Mouse (Mus musculus) megakaryocyte, embryonic 14.5 days (primary cell): ENCODE measurements around the gene Nav1.

Experiments used
- FLI1 ChIP-seq: IDR thresholded peaks from 2 replicates; pipeline ENCODE4 v1.6.1; 2012; ENCODE audit warnings: low read length, inconsistent platforms, mixed read lengths
- GATA1 ChIP-seq: IDR thresholded peaks from 3 replicates; pipeline ENCODE4 v1.6.1; 2012; ENCODE audit warnings: mixed read lengths, low read length, inconsistent platforms, borderline replicate concordance

DNA sequence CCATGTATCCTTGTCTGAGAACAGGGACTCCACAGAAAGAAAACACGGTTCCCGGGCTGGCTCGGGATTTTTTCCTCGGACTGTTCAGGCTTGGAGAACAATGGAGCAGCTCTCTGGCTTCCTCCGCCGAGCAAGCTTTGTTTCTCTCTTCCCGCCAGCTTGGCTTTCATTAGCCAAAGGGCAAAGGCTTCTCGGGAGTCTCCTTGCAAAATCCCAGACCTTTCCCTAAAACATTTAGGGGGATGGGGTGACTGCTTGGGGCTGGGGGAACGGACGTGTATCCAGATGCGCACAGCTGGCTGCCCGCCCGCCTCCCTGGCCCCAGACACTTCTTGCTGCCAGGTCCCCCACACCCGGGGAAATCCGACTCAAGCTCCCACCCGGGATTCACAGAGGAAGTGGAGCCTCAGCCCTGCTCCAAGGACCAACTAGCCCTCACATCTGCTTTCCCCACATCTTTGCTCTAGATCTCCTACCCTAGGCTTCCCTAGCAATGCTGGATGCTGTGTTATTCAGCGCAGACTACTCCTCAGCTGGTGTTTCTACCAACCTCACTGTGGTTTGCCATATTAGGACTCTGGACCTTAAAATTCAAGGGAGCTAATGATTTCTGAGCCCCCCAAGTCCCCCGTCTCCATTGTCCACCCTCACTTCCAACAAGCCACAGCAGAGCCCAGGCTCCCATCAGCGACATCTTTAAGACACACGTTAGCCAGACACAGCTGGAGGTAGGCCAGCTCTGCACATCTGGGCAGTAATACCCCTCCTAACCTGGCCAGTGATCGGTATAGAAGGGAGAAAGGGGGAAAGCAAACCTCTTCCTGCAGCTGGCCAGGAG lies 23.2 kb downstream of the Nav1 start:
- TF ChIP-seq GATA1 (no peak), FLI1 (no peak)
